Mouse (Mus musculus) neural tube, embryonic 14.5 days (tissue): ENCODE data around the gene Sema4c. TPM values are rescaled to one million over a fixed set of nuclear protein-coding genes. Genes with fewer than 3 reads are reported as not detected.

Experiments used
- ATAC-seq: fragments of 200-750 bp; cut with Nextera tagmentation; 2 replicates; pipeline ENCODE4 v1.8.0; 2017; ENCODE audit warnings: low read depth, mild to moderate bottlenecking, moderate TSS enrichment, moderate library complexity
- H3K27ac ChIP-seq: fragments of 300-500 bp; sonication (generic); 2 replicates; pipeline ENCODE4 v1.5.1; 2014; ENCODE audit warnings: low read depth, mild to moderate bottlenecking, control low read depth, low read length, moderate library complexity, mixed read lengths
- H3K27me3 ChIP-seq: fragments of 300-500 bp; sonication (generic); 2 replicates; pipeline ENCODE4 v1.6.1; 2014; ENCODE audit warnings: low read length; ENCODE audit not compliant: control insufficient read depth, insufficient read depth
- H3K36me3 ChIP-seq: fragments of 300-500 bp; sonication (generic); 2 replicates; pipeline ENCODE4 v1.6.1; 2014; ENCODE audit warnings: low read length, mixed read lengths; ENCODE audit not compliant: control insufficient read depth, insufficient read depth
- H3K4me1 ChIP-seq: fragments of 300-500 bp; sonication (generic); 2 replicates; pipeline ENCODE4 v1.6.1; 2014; ENCODE audit warnings: low read length; ENCODE audit not compliant: control insufficient read depth, insufficient read depth
- H3K4me2 ChIP-seq: fragments of 300-500 bp; sonication (generic); 2 replicates; pipeline ENCODE4 v1.6.1; 2014; ENCODE audit warnings: mild to moderate bottlenecking, low read depth, low read length, control low read depth
- H3K4me3 ChIP-seq: fragments of 300-500 bp; sonication (generic); 2 replicates; pipeline ENCODE4 v1.5.1; 2014; ENCODE audit warnings: low read depth, low read length, control low read depth, mixed read lengths
- H3K9ac ChIP-seq: fragments of 300-500 bp; sonication (generic); replicated peaks from 2 replicates; pipeline ENCODE4 v1.6.1; 2014; ENCODE audit warnings: low read depth, mild to moderate bottlenecking, control low read depth, low read length, mixed read lengths
- H3K9me3 ChIP-seq: fragments of 300-500 bp; sonication (generic); 2 replicates; pipeline ENCODE4 v1.6.1; 2016; ENCODE audit warnings: low read length; ENCODE audit not compliant: control insufficient read depth
- WGBS: fragments of 180-500 bp; shearing (Covaris S2); extraction: QIAGEN DNeasy Blood & Tissue Kit; methylation state at CpG from one replicate; pipeline ENCODE4 v1.1.7; 2014; 5-methylcytosine and 5-hydroxymethylcytosine counted together
- polyA plus RNA-seq: library from polyadenylated mRNA; unstranded; fragments of >200 nt; fragmentation: Nextera tagmentation; extraction: Ambion mirVana; gene quantifications from 2 replicates; pipeline ENCODE4 v1.2.1, GENCODE M21; 2014

Sema4c gene
- polyA plus RNA-seq, 1 experiment from 2014 or later = 5.2 TPM

GRCm38 (mm10) chr1:36581260-36581659 is 23.1 kb upstream of the Sema4c start:
- no peak overlapping the region for H3K4me3 ChIP-seq
- 46% methylated on average over 5 of the region's 5 CpGs for WGBS
- H3K9me3 ChIP-seq = no peaks in the 10 kb centered on the region
- H3K4me2 ChIP-seq = no peak overlapping the region
- peak overlapping the region; percentile 79 for H3K27ac ChIP-seq
- H3K9ac ChIP-seq = no peak overlapping the region
- ATAC-seq = no peak
- no peaks in the 10 kb centered on the region for H3K36me3 ChIP-seq
- H3K4me1 ChIP-seq = peaks cover 17% of the 10 kb centered on the region
- H3K27me3 ChIP-seq = no peaks in the 10 kb centered on the region

GRCm38 (mm10) chr1:36580384-36581207 is 22.4 kb upstream of the Sema4c start:
- no peak overlapping the region for H3K4me3 ChIP-seq

GRCm38 (mm10) chr1:36579974-36580383 is 21.8 kb upstream of the Sema4c start:
- Histone ChIP-seq H3K27ac (peak overlapping the region; percentile 79), H3K4me2 (peak overlapping the region; percentile 27; the same call in 1 of the 2 replicates), H3K9ac (peak overlapping the region; percentile 34; the same call in 1 of the 2 replicates), H3K4me1 (peaks cover 17% of the 10 kb centered on the region), H3K9me3 (no peaks in the 10 kb centered on the region), H3K36me3 (no peaks in the 10 kb centered on the region), H3K4me3 (no peak overlapping the region), H3K27me3 (no peaks in the 10 kb centered on the region)
- ATAC-seq = peak; percentile 64
- WGBS = 27% methylated on average over 6 of the region's 6 CpGs

More at GRCm38 (mm10) chr1:36580384-36581207, 22.4 kb upstream of the Sema4c start:
- WGBS = 2% methylated on average over 17 of the region's 17 CpGs
- peak; percentile 84 for ATAC-seq
- Histone ChIP-seq H3K9ac (peak overlapping the region; percentile 34; the same call in 1 of the 2 replicates), H3K27ac (peak overlapping the region; percentile 79), H3K9me3 (no peaks in the 10 kb centered on the region), H3K36me3 (no peaks in the 10 kb centered on the region), H3K4me2 (peak overlapping the region; percentile 27; the same call in 1 of the 2 replicates), H3K4me1 (peaks cover 17% of the 10 kb centered on the region), H3K27me3 (no peaks in the 10 kb centered on the region)

GRCm38 (mm10) chr1:36576991-36577675 is 19.0 kb upstream of the Sema4c start:
- WGBS = 65% methylated on average over 6 of the region's 6 CpGs
- H3K4me3 ChIP-seq = no peak overlapping the region
- H3K4me1 ChIP-seq = peaks cover 17% of the 10 kb centered on the region
- H3K27ac ChIP-seq = no peak overlapping the region
- no peaks in the 10 kb centered on the region for H3K9me3 ChIP-seq
- no peak for ATAC-seq
- no peak overlapping the region for H3K9ac ChIP-seq
- no peaks in the 10 kb centered on the region for H3K36me3 ChIP-seq
- H3K4me2 ChIP-seq = no peak overlapping the region
- no peaks in the 10 kb centered on the region for H3K27me3 ChIP-seq

GRCm38 (mm10) chr1:36575347-36575746 is 17.2 kb upstream of the Sema4c start:
- H3K27ac ChIP-seq = no peak overlapping the region
- no peak for ATAC-seq

GRCm38 (mm10) chr1:36574196-36574955 is 16.2 kb upstream of the Sema4c start:
- no peak overlapping the region for H3K9ac ChIP-seq
- no peaks in the 10 kb centered on the region for H3K36me3 ChIP-seq
- ATAC-seq = no peak
- no peak overlapping the region for H3K4me2 ChIP-seq
- H3K4me1 ChIP-seq = no peaks in the 10 kb centered on the region
- H3K4me3 ChIP-seq = no peak overlapping the region
- WGBS = 88% methylated on average over 5 of the region's 5 CpGs
- H3K27ac ChIP-seq = no peak overlapping the region
- no peaks in the 10 kb centered on the region for H3K27me3 ChIP-seq
- H3K9me3 ChIP-seq = no peaks in the 10 kb centered on the region

More at GRCm38 (mm10) chr1:36575347-36575746, 17.2 kb upstream of the Sema4c start:
- no peak overlapping the region for H3K4me3 ChIP-seq
- no peaks in the 10 kb centered on the region for H3K27me3 ChIP-seq
- no peaks in the 10 kb centered on the region for H3K9me3 ChIP-seq
- 75% methylated on average over 6 of the region's 6 CpGs for WGBS
- H3K9ac ChIP-seq = no peak overlapping the region
- H3K4me2 ChIP-seq = no peak overlapping the region
- H3K4me1 ChIP-seq = peaks cover 8% of the 10 kb centered on the region
- no peaks in the 10 kb centered on the region for H3K36me3 ChIP-seq

GRCm38 (mm10) chr1:36573524-36573923 is 15.4 kb upstream of the Sema4c start:
- WGBS = 87% methylated on average over 8 of the region's 8 CpGs
- H3K9me3 ChIP-seq = no peaks in the 10 kb centered on the region
- H3K9ac ChIP-seq = no peak overlapping the region
- H3K36me3 ChIP-seq = no peaks in the 10 kb centered on the region
- no peak overlapping the region for H3K27ac ChIP-seq
- H3K4me1 ChIP-seq = no peaks in the 10 kb centered on the region
- no peaks in the 10 kb centered on the region for H3K27me3 ChIP-seq
- no peak for ATAC-seq
- H3K4me2 ChIP-seq = no peak overlapping the region
- no peak overlapping the region for H3K4me3 ChIP-seq

GRCm38 (mm10) chr1:36572709-36573108 is 14.6 kb upstream of the Sema4c start:
- Histone ChIP-seq H3K4me3 (no peak overlapping the region), H3K9me3 (no peaks in the 10 kb centered on the region), H3K27ac (no peak overlapping the region), H3K4me2 (no peak overlapping the region), H3K27me3 (no peaks in the 10 kb centered on the region), H3K9ac (no peak overlapping the region), H3K36me3 (no peaks in the 10 kb centered on the region), H3K4me1 (no peaks in the 10 kb centered on the region)
- no peak for ATAC-seq
- 71% methylated on average over 1 of the region's 1 CpGs for WGBS
